Mouse (Mus musculus): ENCODE results near the gene Pcp4l1.

DNA sequence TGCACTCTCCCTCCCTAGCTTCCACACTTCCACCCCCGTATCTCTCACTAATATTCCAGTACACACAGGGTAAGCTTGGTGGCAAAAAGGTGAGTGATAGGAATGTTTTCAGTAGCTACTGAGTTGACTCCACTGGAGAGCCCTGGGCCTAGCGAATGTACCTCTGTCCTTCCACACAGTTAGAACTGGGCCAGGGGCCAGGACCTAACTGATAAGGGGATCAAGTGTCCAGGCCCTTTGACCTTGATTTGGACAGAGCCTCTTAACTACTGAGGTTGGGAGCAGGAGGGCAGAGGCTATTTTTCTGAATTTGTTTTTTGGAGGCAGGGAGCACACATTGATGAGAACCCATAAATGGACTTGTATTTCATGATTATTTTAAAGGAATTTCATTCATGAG is 27.7 kb upstream of the Pcp4l1 start:
- no peak for TF ChIP-seq CTCF (IDR thresholded peaks at IDR 0.05 in 2 of 3, conservative IDR thresholded peaks at IDR 0.05 in 1 of 3; ENCODE audit: control insufficient read depth in 1 of 3, insufficient read depth in 1 of 3, low read depth in 2 of 3, low read length in 3 of 3, poor library complexity in 1 of 3, severe bottlenecking in 1 of 3)
- TF ChIP-seq KAT2A (conservative IDR thresholded peaks at IDR 0.05; ENCODE audit: low read depth, low read length), result no peak
- TF ChIP-seq NELFE (IDR thresholded peaks at IDR 0.05; ENCODE audit: low read depth, low read length), result no peak
- no peak for TF ChIP-seq MAZ (IDR thresholded peaks at IDR 0.05; ENCODE audit: low read depth, low read length)
- TF ChIP-seq SIN3A (IDR thresholded peaks at IDR 0.05; ENCODE audit: low read length), result no peak
- TF ChIP-seq ZMIZ1 (IDR thresholded peaks at IDR 0.05; ENCODE audit: low read depth, low read length), result no peak
- no peak for TF ChIP-seq POLR2AphosphoS2 (IDR thresholded peaks at IDR 0.05; ENCODE audit: low read length)
- no peak for TF ChIP-seq TCF12 (IDR thresholded peaks at IDR 0.05; ENCODE audit: low read depth, low read length)
- TF ChIP-seq POLR2A (IDR thresholded peaks at IDR 0.05; ENCODE audit: control insufficient read depth in 1 of 2, insufficient read depth in 1 of 2, low read depth in 1 of 2, low read length in 2 of 2, poor library complexity in 1 of 2), result no peak
- no peak for TF ChIP-seq JUND (IDR thresholded peaks at IDR 0.05; ENCODE audit: low read depth, low read length)
- TF ChIP-seq GATA1 (IDR thresholded peaks at IDR 0.05; ENCODE audit: low read depth, low read length), result no peak
- TF ChIP-seq TBP (IDR thresholded peaks at IDR 0.05; ENCODE audit: low read depth, low read length), result no peak

Measured in MEL (cell line).